Mouse (Mus musculus) neural tube, embryonic 14.5 days (tissue): ENCODE measurements at regions not wholly inside any gene's neighbourhood (a gene's known extent, or its start where the extent isn't known, plus 50 kb on each side); places are given as distances from the start of the nearest gene placed in this dataset.
A peak's percentile ranks its signal among the peaks of the same experiment; 100 is the strongest.

ENCODE experiments used
- ATAC-seq: fragments of 200-750 bp; cut with Nextera tagmentation; 2 replicates; pipeline ENCODE4 v1.8.0; 2017; ENCODE audit warnings: low read depth, mild to moderate bottlenecking, moderate TSS enrichment, moderate library complexity
- H3K27ac ChIP-seq: fragments of 300-500 bp; sonication (generic); 2 replicates; pipeline ENCODE4 v1.5.1; 2014; ENCODE audit warnings: low read depth, mild to moderate bottlenecking, control low read depth, low read length, moderate library complexity, mixed read lengths
- H3K27me3 ChIP-seq: fragments of 300-500 bp; sonication (generic); 2 replicates; pipeline ENCODE4 v1.6.1; 2014; ENCODE audit warnings: low read length; ENCODE audit not compliant: control insufficient read depth, insufficient read depth
- H3K36me3 ChIP-seq: fragments of 300-500 bp; sonication (generic); 2 replicates; pipeline ENCODE4 v1.6.1; 2014; ENCODE audit warnings: low read length, mixed read lengths; ENCODE audit not compliant: control insufficient read depth, insufficient read depth
- H3K4me1 ChIP-seq: fragments of 300-500 bp; sonication (generic); 2 replicates; pipeline ENCODE4 v1.6.1; 2014; ENCODE audit warnings: low read length; ENCODE audit not compliant: control insufficient read depth, insufficient read depth
- H3K4me2 ChIP-seq: fragments of 300-500 bp; sonication (generic); 2 replicates; pipeline ENCODE4 v1.6.1; 2014; ENCODE audit warnings: mild to moderate bottlenecking, low read depth, low read length, control low read depth
- H3K4me3 ChIP-seq: fragments of 300-500 bp; sonication (generic); 2 replicates; pipeline ENCODE4 v1.5.1; 2014; ENCODE audit warnings: low read depth, low read length, control low read depth, mixed read lengths
- H3K9ac ChIP-seq: fragments of 300-500 bp; sonication (generic); replicated peaks from 2 replicates; pipeline ENCODE4 v1.6.1; 2014; ENCODE audit warnings: low read depth, mild to moderate bottlenecking, control low read depth, low read length, mixed read lengths
- H3K9me3 ChIP-seq: fragments of 300-500 bp; sonication (generic); 2 replicates; pipeline ENCODE4 v1.6.1; 2016; ENCODE audit warnings: low read length; ENCODE audit not compliant: control insufficient read depth
- WGBS: fragments of 180-500 bp; shearing (Covaris S2); extraction: QIAGEN DNeasy Blood & Tissue Kit; methylation state at CpG from one replicate; pipeline ENCODE4 v1.1.7; 2014; 5-methylcytosine and 5-hydroxymethylcytosine counted together

GRCm38 (mm10) chr12:10597976-10598746 is 207.6 kb downstream of the Rdh14 start:
- no peaks in the 10 kb centered on the region for H3K27me3 ChIP-seq
- no peak overlapping the region for H3K4me2 ChIP-seq
- WGBS: 16% methylated on average over 7 of the region's 7 CpGs
- H3K36me3 ChIP-seq: no peaks in the 10 kb centered on the region
- peak; percentile 67; the same call in 1 of the 2 replicates for ATAC-seq
- H3K9ac ChIP-seq: no peak overlapping the region
- no peak overlapping the region for H3K4me3 ChIP-seq
- H3K4me1 ChIP-seq: no peaks in the 10 kb centered on the region
- no peak overlapping the region for H3K27ac ChIP-seq
- H3K9me3 ChIP-seq: no peaks in the 10 kb centered on the region

- Histone ChIP-seq H3K27me3 (no peaks in the 10 kb centered on the region), H3K9ac (no peak overlapping the region), H3K27ac (no peak overlapping the region), H3K36me3 (no peaks in the 10 kb centered on the region), H3K4me3 (no peak overlapping the region), H3K4me1 (no peaks in the 10 kb centered on the region), H3K4me2 (no peak overlapping the region), H3K9me3 (no peaks in the 10 kb centered on the region)
- 58% methylated on average over 6 of the region's 6 CpGs for WGBS
- ATAC-seq: peak; percentile 58; the same call in 1 of the 2 replicates
These were observed 209.5 kb downstream of the Rdh14 start for GRCm38 (mm10) chr12:10600111-10600510.

GRCm38 (mm10) chr12:10618319-10618718 is 227.7 kb downstream of the Rdh14 start:
- no peak for ATAC-seq
- no peaks in the 10 kb centered on the region for H3K4me1 ChIP-seq
- no peaks in the 10 kb centered on the region for H3K27me3 ChIP-seq
- no peaks in the 10 kb centered on the region for H3K9me3 ChIP-seq
- no peaks in the 10 kb centered on the region for H3K36me3 ChIP-seq
- H3K4me2 ChIP-seq: no peak overlapping the region
- H3K4me3 ChIP-seq: no peak overlapping the region
- H3K9ac ChIP-seq: no peak overlapping the region
- no peak overlapping the region for H3K27ac ChIP-seq

GRCm38 (mm10) chr12:10620541-10620940 is 230.0 kb downstream of the Rdh14 start:
- no peaks in the 10 kb centered on the region for H3K36me3 ChIP-seq
- no peak overlapping the region for H3K27ac ChIP-seq
- H3K9ac ChIP-seq: no peak overlapping the region
- no peak overlapping the region for H3K4me2 ChIP-seq
- no peaks in the 10 kb centered on the region for H3K9me3 ChIP-seq
- no peak overlapping the region for H3K4me3 ChIP-seq
- 74% methylated on average over 3 of the region's 3 CpGs for WGBS
- H3K27me3 ChIP-seq: no peaks in the 10 kb centered on the region
- no peak for ATAC-seq
- H3K4me1 ChIP-seq: no peaks in the 10 kb centered on the region

GRCm38 (mm10) chr12:10638591-10638990 is 248.0 kb downstream of the Rdh14 start:
- no peak for ATAC-seq
- Histone ChIP-seq H3K4me2 (no peak overlapping the region), H3K4me3 (no peak overlapping the region), H3K27ac (no peak overlapping the region), H3K27me3 (no peaks in the 10 kb centered on the region), H3K4me1 (no peaks in the 10 kb centered on the region), H3K9ac (no peak overlapping the region), H3K9me3 (no peaks in the 10 kb centered on the region), H3K36me3 (no peaks in the 10 kb centered on the region)
- 90% methylated on average over 3 of the region's 3 CpGs for WGBS

- H3K4me1 ChIP-seq: no peaks in the 10 kb centered on the region
- H3K9ac ChIP-seq: no peak overlapping the region
- no peak overlapping the region for H3K4me2 ChIP-seq
- H3K9me3 ChIP-seq: no peaks in the 10 kb centered on the region
- no peaks in the 10 kb centered on the region for H3K27me3 ChIP-seq
- ATAC-seq: no peak
- H3K27ac ChIP-seq: no peak overlapping the region
- H3K36me3 ChIP-seq: no peaks in the 10 kb centered on the region
- H3K4me3 ChIP-seq: no peak overlapping the region
- 82% methylated on average over 6 of the region's 6 CpGs for WGBS
These were observed 264.1 kb downstream of the Rdh14 start for GRCm38 (mm10) chr12:10654466-10655184.

GRCm38 (mm10) chr12:10655185-10655544 is 264.6 kb downstream of the Rdh14 start:
- no peak for ATAC-seq
- Histone ChIP-seq H3K9ac (no peak overlapping the region), H3K9me3 (no peaks in the 10 kb centered on the region), H3K36me3 (no peaks in the 10 kb centered on the region), H3K27me3 (no peaks in the 10 kb centered on the region), H3K27ac (no peak overlapping the region), H3K4me1 (no peaks in the 10 kb centered on the region), H3K4me3 (no peak overlapping the region), H3K4me2 (no peak overlapping the region)

GRCm38 (mm10) chr12:10658826-10659225 is 268.3 kb downstream of the Rdh14 start:
- ATAC-seq: no peak
- H3K36me3 ChIP-seq: no peaks in the 10 kb centered on the region
- H3K4me1 ChIP-seq: no peaks in the 10 kb centered on the region
- H3K27me3 ChIP-seq: no peaks in the 10 kb centered on the region
- H3K4me2 ChIP-seq: no peak overlapping the region
- H3K4me3 ChIP-seq: no peak overlapping the region
- 71% methylated on average over 2 of the region's 2 CpGs for WGBS
- no peak overlapping the region for H3K9ac ChIP-seq
- no peak overlapping the region for H3K27ac ChIP-seq
- H3K9me3 ChIP-seq: no peaks in the 10 kb centered on the region

- Histone ChIP-seq H3K4me3 (no peak overlapping the region), H3K36me3 (no peaks in the 10 kb centered on the region), H3K9ac (no peak overlapping the region), H3K27me3 (no peaks in the 10 kb centered on the region), H3K4me2 (no peak overlapping the region), H3K9me3 (no peaks in the 10 kb centered on the region), H3K27ac (no peak overlapping the region), H3K4me1 (no peaks in the 10 kb centered on the region)
- ATAC-seq: peak; percentile 56; the same call in 1 of the 2 replicates
- WGBS: 53% methylated on average over 4 of the region's 4 CpGs
These were observed 296.2 kb downstream of the Rdh14 start for GRCm38 (mm10) chr12:10686747-10687146.
